Mouse (Mus musculus) urinary bladder, adult 18-20 months (tissue): ENCODE measurements around the gene Hacd3.
"Not testable (repeated sequence)": the region's sequence is repeated elsewhere in the genome, so short reads cannot be mapped to it uniquely, and the experiment has no call there.

Source experiments
- DNase-seq, 2 experiments: peaks; one replicate each; pipeline ENCODE4 v3.0.0; 2022; ENCODE audit warnings: low spot score in 2 of 2, mixed read lengths in 2 of 2

The Hacd3 gene

GRCm38 (mm10) chr9:65016978-65017827 is 4.3 kb downstream of the Hacd3 start:
- no peak for DNase-seq

- DNase-seq = no peak
Measured at GRCm38 (mm10) chr9:65016241-65016977, 5.1 kb downstream of the Hacd3 start.

- no peak for DNase-seq
Measured at GRCm38 (mm10) chr9:65015461-65016222, 5.9 kb downstream of the Hacd3 start.

- DNase-seq = no peak
Measured at GRCm38 (mm10) chr9:65011304-65011703, 10.2 kb downstream of the Hacd3 start.

- no peak for DNase-seq
Measured at GRCm38 (mm10) chr9:65010632-65011031, 10.9 kb downstream of the Hacd3 start.

GRCm38 (mm10) chr9:65005737-65006136 is 15.8 kb downstream of the Hacd3 start:
- DNase-seq = no peak

GRCm38 (mm10) chr9:65001481-65001880 is 20.0 kb downstream of the Hacd3 start:
- DNase-seq = no peak

GRCm38 (mm10) chr9:64995464-64995863 is 26.0 kb downstream of the Hacd3 start:
- not testable (repeated sequence) for DNase-seq

GRCm38 (mm10) chr9:64990291-64990690 is 31.2 kb downstream of the Hacd3 start:
- DNase-seq = no peak

GRCm38 (mm10) chr9:64988443-64988842 is 33.0 kb downstream of the Hacd3 start:
- no peak for DNase-seq

- DNase-seq = no peak
Measured at GRCm38 (mm10) chr9:64987651-64988050, 33.8 kb downstream of the Hacd3 start.

GRCm38 (mm10) chr9:64985807-64986206 is 35.7 kb downstream of the Hacd3 start:
- no peak for DNase-seq

GRCm38 (mm10) chr9:64985037-64985794 is 36.3 kb downstream of the Hacd3 start:
- peak; percentile 11 to 13 for DNase-seq

- no peak for DNase-seq
Measured at GRCm38 (mm10) chr9:64981904-64982303, 39.6 kb downstream of the Hacd3 start.

GRCm38 (mm10) chr9:64980548-64980947 is 40.9 kb downstream of the Hacd3 start:
- DNase-seq = no peak

- DNase-seq = no peak
Measured at GRCm38 (mm10) chr9:64960978-64961320, 60.5 kb downstream of the Hacd3 start.

- DNase-seq = peak; percentile 91 to 99
Measured at GRCm38 (mm10) chr9:64960117-64960977, 61.1 kb downstream of the Hacd3 start, which contains the start of gene Ints14. TSS of gene Ints14 (plus strand) at chr9:64960905.

GRCm38 (mm10) chr9:64957276-64957675 is 64.2 kb downstream of the Hacd3 start:
- DNase-seq = no peak

- no peak for DNase-seq
Measured at GRCm38 (mm10) chr9:64956337-64956736, 65.2 kb downstream of the Hacd3 start.

- DNase-seq = no peak
Measured at GRCm38 (mm10) chr9:64953190-64953589, 68.3 kb downstream of the Hacd3 start.
